Mouse (Mus musculus) ES-Bruce4 (cell line): ENCODE data around the gene Akirin2.

ENCODE experiments used
- CTCF ChIP-seq: IDR thresholded peaks from one replicate; pipeline ENCODE4 v1.8.1; 2011; ENCODE audit warnings: low read depth, low read length
- POLR2A ChIP-seq: IDR thresholded peaks from one replicate; pipeline ENCODE4 v1.8.1; 2011; ENCODE audit warnings: low read length; ENCODE audit not compliant: insufficient read depth

- no peak for TF ChIP-seq POLR2A
- TF ChIP-seq CTCF: no peak
These were observed 64.6 kb downstream of the Akirin2 start for GRCm38 (mm10) chr4:34615303-34615702.
